Mouse (Mus musculus): ENCODE data around the gene Slc45a1.

- TF ChIP-seq POLR2A (IDR thresholded peaks at IDR 0.05; ENCODE audit: low read depth, low read length) (no peak), CTCF (IDR thresholded peaks at IDR 0.05; ENCODE audit: borderline replicate concordance, insufficient read depth, low read length) (no peak)
Observed at GRCm38 (mm10) chr4:150606449-150607161, 45.4 kb downstream of the Slc45a1 start.
